Mouse (Mus musculus): ENCODE results near the gene Zfp423.

DNA sequence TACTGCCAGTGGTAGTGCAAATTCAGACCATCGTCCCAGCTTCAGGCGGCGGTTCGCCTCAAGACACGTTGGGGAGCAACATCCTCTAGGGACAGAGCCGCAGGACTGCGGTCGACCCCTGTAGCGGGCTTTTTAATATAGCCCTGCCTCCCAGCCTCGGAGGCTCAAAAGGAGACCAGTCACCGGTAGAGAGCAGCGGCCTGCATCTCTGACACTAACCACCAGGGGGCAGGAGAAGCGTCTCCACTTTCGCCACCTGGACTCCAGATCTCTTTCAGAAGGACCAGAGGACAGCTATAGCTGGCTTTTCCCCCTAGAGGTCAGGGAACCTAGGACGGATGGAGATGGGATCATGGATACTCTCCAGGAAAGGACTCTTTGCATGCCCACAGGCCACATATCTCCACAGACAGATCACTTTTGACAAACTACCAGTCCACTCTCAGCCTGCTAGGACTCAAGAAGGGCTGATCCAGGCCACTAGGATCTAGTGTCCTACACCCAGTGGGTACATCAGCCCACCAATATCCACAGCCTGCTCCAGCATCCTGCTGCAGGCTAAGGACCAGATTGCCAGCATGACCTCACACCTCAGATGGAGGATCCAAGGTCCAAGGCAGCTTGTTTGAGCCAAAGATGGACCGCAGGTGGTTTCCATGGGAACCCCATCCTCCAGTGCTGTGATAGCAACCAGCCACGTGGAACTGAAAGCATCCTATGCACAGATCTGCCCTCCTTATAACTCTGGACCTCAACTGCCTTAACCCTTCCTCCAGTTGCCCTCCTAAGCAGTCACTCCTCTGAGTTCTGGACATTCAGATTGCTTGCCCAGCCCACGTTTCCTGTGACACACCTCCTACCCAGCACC lies 295.8 kb downstream of the Zfp423 start:
- TF ChIP-seq CTCF (IDR thresholded peaks at IDR 0.05; ENCODE audit: low read depth) (peak; percentile 82), EP300 (IDR thresholded peaks at IDR 0.05; ENCODE audit: low read depth) (no peak)

Measured in heart, postnatal 0 days (tissue).